Mouse (Mus musculus): ENCODE measurements around the gene Eefsec.

DNA sequence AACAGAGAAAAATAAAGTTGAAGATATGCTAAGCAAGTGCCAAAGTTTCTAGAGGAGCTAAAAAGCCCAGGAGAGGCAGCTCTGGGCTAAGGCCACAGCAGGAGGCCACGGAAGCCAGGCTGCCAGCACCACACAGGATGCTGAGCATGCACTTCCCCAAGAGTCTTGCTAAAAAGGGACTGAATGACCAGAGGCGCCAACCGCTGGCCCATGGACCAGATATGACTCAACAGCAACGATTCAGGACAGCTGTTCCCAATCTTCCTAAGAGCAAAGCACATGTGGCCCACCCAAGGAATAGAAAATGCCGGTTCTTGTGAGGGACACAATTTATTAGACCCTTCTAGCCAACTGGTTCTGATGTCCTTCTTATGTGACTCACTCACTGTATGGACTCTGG lies 57.4 kb downstream of the Eefsec start:
- no peak for TF ChIP-seq POLR2A (IDR thresholded peaks at IDR 0.05; ENCODE audit: insufficient read depth, low read depth, low read length)
- no peak for TF ChIP-seq CTCF (IDR thresholded peaks at IDR 0.05; ENCODE audit: insufficient read depth, low read depth, low read length)
